Mouse (Mus musculus) brain, embryonic 14.5 days (tissue): ENCODE results near the gene Rhbdl1.

ENCODE experiments used
- CTCF ChIP-seq: fragments of 200-500 bp; IDR thresholded peaks from 2 replicates; pipeline ENCODE4 v1.5.1; 2012; ENCODE audit warnings: inconsistent platforms, mild to moderate bottlenecking, moderate library complexity, borderline replicate concordance; ENCODE audit not compliant: insufficient read depth, insufficient read length; ENCODE audit errors: extremely low read depth
- POLR2A ChIP-seq: fragments of 200-500 bp; IDR thresholded peaks from 2 replicates; pipeline ENCODE4 v1.6.1; 2012; ENCODE audit warnings: mild to moderate bottlenecking, inconsistent platforms, borderline replicate concordance; ENCODE audit not compliant: poor library complexity, insufficient read depth, insufficient read length, severe bottlenecking; ENCODE audit errors: extremely low read depth

DNA sequence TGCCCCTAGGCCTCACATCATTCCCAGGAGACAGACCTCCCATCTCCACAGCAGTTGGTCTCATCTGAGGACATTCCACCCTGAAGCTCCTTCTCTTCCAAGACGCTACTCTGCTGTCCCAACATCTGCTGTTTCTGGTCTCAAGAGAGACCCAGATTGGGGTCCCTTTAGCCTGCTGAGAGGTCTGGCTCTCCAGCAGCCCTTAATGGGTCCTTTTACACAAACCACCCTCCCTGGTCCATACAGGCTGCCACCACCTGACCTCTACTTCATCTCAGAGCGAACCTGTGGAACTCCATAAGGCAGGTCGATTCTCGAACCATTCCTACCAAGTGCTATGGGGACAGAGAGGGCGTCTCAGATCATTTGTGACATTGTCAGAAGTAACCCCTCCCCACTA lies 29.1 kb downstream of the Rhbdl1 start:
- no peak for TF ChIP-seq CTCF
- no peak for TF ChIP-seq POLR2A
